Mouse (Mus musculus): Measurements from ENCODE around the gene Ppm1a.

DNA sequence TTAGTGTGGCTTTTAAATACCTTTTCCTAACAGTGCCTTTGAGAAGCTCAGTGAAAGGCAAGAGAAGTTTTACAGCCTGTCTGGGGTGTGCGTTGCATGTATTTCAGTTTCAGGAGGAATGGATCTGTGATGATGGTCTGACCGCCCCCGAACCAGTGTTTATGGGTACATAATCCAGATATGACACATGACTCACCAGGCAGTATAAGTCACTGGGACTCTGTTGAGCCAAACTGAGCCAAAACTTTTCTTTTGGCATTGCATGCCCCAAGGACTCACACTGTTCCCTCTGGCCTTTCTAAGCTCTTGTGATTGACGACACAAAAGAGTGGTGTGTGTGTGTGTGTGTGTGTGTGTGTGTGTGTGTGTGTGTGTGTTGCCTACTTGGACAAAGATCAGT, 8.4 kb upstream of the Ppm1a start:
- TF ChIP-seq CTCF (IDR thresholded peaks at IDR 0.05 in 2 of 3, conservative IDR thresholded peaks at IDR 0.05 in 1 of 3; ENCODE audit: control insufficient read depth in 1 of 3, insufficient read depth in 1 of 3, low read depth in 2 of 3, low read length in 3 of 3, poor library complexity in 1 of 3, severe bottlenecking in 1 of 3) (no peak), ELF1 (IDR thresholded peaks at IDR 0.05; ENCODE audit: low read depth, low read length) (no peak), CHD2 (IDR thresholded peaks at IDR 0.05; ENCODE audit: low read length) (no peak), RCOR1 (IDR thresholded peaks at IDR 0.05; ENCODE audit: low read depth, low read length) (no peak), POLR2A (IDR thresholded peaks at IDR 0.05; ENCODE audit: control insufficient read depth in 1 of 2, insufficient read depth in 1 of 2, low read depth in 1 of 2, low read length in 2 of 2, poor library complexity in 1 of 2) (no peak), POLR2AphosphoS2 (IDR thresholded peaks at IDR 0.05; ENCODE audit: low read length) (no peak), MAX (IDR thresholded peaks at IDR 0.05; ENCODE audit: low read length) (no peak), NELFE (IDR thresholded peaks at IDR 0.05; ENCODE audit: low read depth, low read length) (no peak), SIN3A (IDR thresholded peaks at IDR 0.05; ENCODE audit: low read length) (no peak), HCFC1 (IDR thresholded peaks at IDR 0.05; ENCODE audit: low read depth, low read length) (no peak), KAT2A (conservative IDR thresholded peaks at IDR 0.05; ENCODE audit: low read depth, low read length) (no peak), EP300 (IDR thresholded peaks at IDR 0.05; ENCODE audit: low read depth in 1 of 2, low read length in 2 of 2) (no peak)
